Mouse (Mus musculus): ENCODE measurements around the gene Osgepl1. TPM values are rescaled to one million over a fixed set of nuclear protein-coding genes. Genes with fewer than 3 reads are reported as not detected.

Gene Osgepl1
- polyA plus RNA-seq, 1 experiment from 2014 or later: 29.4 TPM

DNA sequence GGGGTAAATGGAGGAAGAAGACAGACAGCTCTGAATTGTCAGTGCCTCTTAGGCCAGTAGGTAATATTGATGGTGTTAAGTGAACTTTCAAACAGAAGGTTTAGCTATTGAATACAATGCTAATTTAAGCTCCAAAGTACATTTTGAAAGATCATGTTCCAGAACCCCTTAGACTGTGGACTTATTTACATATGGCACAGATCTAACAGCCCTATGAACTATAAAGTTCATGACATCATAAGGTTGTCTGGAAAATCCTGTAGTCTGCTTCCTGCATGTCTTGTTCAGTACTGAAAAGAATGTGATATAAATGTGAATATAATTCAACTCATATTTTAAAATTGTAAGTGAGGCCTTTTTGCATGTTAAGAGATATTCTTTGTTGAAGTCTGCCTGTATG is 45.6 kb downstream of the Osgepl1 start:
- H3K27me3 ChIP-seq (ENCODE audit: control insufficient read depth, insufficient read depth, low read length): no peaks in the 10 kb centered on the region
- H3K4me3 ChIP-seq (ENCODE audit: low read depth, low read length): no peak overlapping the region
- DNase-seq (ENCODE audit: low spot score): no peak
- H3K9ac ChIP-seq (ENCODE audit: low read depth, low read length): no peak overlapping the region
- H3K36me3 ChIP-seq (ENCODE audit: control insufficient read depth, insufficient read depth, low read length): no peaks in the 10 kb centered on the region
- no peak overlapping the region for H3K4me2 ChIP-seq (replicated peaks; ENCODE audit: low read depth, low read length)
- H3K27ac ChIP-seq (ENCODE audit: low read depth, low read length): no peak overlapping the region
- ATAC-seq (ENCODE audit: low FRiP score): no peak
- no peaks in the 10 kb centered on the region for H3K4me1 ChIP-seq (replicated peaks; ENCODE audit: control insufficient read depth, insufficient read depth, low read length)
- H3K9me3 ChIP-seq (ENCODE audit: control insufficient read depth, low read length): no peaks in the 10 kb centered on the region

Other genes with a start within 250 kb of the Osgepl1 start
- gene 1700019A02Rik, start 126.0 kb upstream of the Osgepl1 start, polyA plus RNA-seq (2014; fragmentation: Nextera tagmentation; extraction: Ambion mirVana): not detected in 2 replicates
- gene Pms1, start 16.6 kb upstream of the Osgepl1 start, polyA plus RNA-seq (2014; fragmentation: Nextera tagmentation; extraction: Ambion mirVana): 21.0 and 23.8 TPM in 2 replicates
- 87.3 and 90.4 TPM in 2 replicates for gene Ormdl1, start 16.5 kb upstream of the Osgepl1 start, polyA plus RNA-seq (2014; fragmentation: Nextera tagmentation; extraction: Ambion mirVana)
- not detected in 2 replicates for gene Gm28778, start 16.5 kb upstream of the Osgepl1 start, polyA plus RNA-seq (2014; fragmentation: Nextera tagmentation; extraction: Ambion mirVana)
- gene Asdurf, start 39.0 kb downstream of the Osgepl1 start, polyA plus RNA-seq (2014; fragmentation: Nextera tagmentation; extraction: Ambion mirVana): not detected in 2 replicates
- gene Gm28551, start 39.0 kb downstream of the Osgepl1 start, polyA plus RNA-seq (2014; fragmentation: Nextera tagmentation; extraction: Ambion mirVana): 0.91 and 1.0 TPM in 2 replicates
- 110 TPM in 2 replicates for gene Asnsd1, start 39.1 kb downstream of the Osgepl1 start, polyA plus RNA-seq (2014; fragmentation: Nextera tagmentation; extraction: Ambion mirVana)

All from hindbrain, embryonic 11.5 days (tissue).